Mouse (Mus musculus): ENCODE measurements around the gene Ifngr1. TPM values are rescaled to one million over a fixed set of nuclear protein-coding genes. Genes with fewer than 3 reads are reported as not detected.
"Not testable (repeated sequence)": the region's sequence is repeated elsewhere in the genome, so short reads cannot be mapped to it uniquely, and the experiment has no call there.

Ifngr1 gene
- polyA plus RNA-seq, 1 experiment from 2014 or later: 36.9 TPM

GRCm38 (mm10) chr10:19591286-19591640 is 486 bp upstream of the Ifngr1 start:
- ATAC-seq (ENCODE audit: insufficient number of reproducible peaks, insufficient read depth, low FRiP score, low TSS enrichment, low read depth): no peak
- H3K4me2 ChIP-seq: peak overlapping the region; percentile 76
- no peaks in the 10 kb centered on the region for H3K36me3 ChIP-seq
- peak overlapping the region; percentile 40; the same call in 1 of the 2 replicates for H3K27ac ChIP-seq
- no peaks in the 10 kb centered on the region for H3K27me3 ChIP-seq
- peaks cover 27% of the 10 kb centered on the region for H3K4me1 ChIP-seq
- no peak overlapping the region for H3K9ac ChIP-seq
- 24% methylated on average over 6 of the region's 6 CpGs for WGBS
- peak overlapping the region; percentile 77 for H3K4me3 ChIP-seq
- H3K9me3 ChIP-seq: no peaks in the 10 kb centered on the region

- H3K27ac ChIP-seq: peak overlapping the region; percentile 86; the same call in 1 of the 2 replicates
Observed at GRCm38 (mm10) chr10:19592556-19592955, 807 bp downstream of the Ifngr1 start.

GRCm38 (mm10) chr10:19593296-19593695 is 1.5 kb downstream of the Ifngr1 start:
- peak overlapping the region; percentile 76; the same call in 1 of the 2 replicates for H3K4me2 ChIP-seq
- ATAC-seq (ENCODE audit: insufficient number of reproducible peaks, insufficient read depth, low FRiP score, low TSS enrichment, low read depth): no peak
- H3K9me3 ChIP-seq: no peaks in the 10 kb centered on the region

More at GRCm38 (mm10) chr10:19592556-19592955, 807 bp downstream of the Ifngr1 start:
- Histone ChIP-seq H3K9me3 (no peaks in the 10 kb centered on the region), H3K4me1 (peaks cover 27% of the 10 kb centered on the region), H3K4me3 (peak overlapping the region; percentile 77), H3K4me2 (peak overlapping the region; percentile 76), H3K9ac (peak overlapping the region; percentile 82), H3K27me3 (no peaks in the 10 kb centered on the region), H3K36me3 (no peaks in the 10 kb centered on the region)
- no peak for ATAC-seq (ENCODE audit: insufficient number of reproducible peaks, insufficient read depth, low FRiP score, low TSS enrichment, low read depth)
- 5% methylated on average over 3 of the region's 3 CpGs for WGBS

GRCm38 (mm10) chr10:19594201-19594905 is 2.6 kb downstream of the Ifngr1 start:
- Histone ChIP-seq H3K4me3 (no peak overlapping the region), H3K9ac (0 out of 2 replicates have a peak overlapping the region, but pooled peaks have one; percentile 2), H3K4me2 (peak overlapping the region; percentile 76; the same call in 1 of the 2 replicates), H3K27ac (no peak overlapping the region), H3K9me3 (no peaks in the 10 kb centered on the region), H3K4me1 (peaks cover 27% of the 10 kb centered on the region), H3K27me3 (no peaks in the 10 kb centered on the region), H3K36me3 (peaks cover 9% of the 10 kb centered on the region)
- WGBS: 80% methylated on average over 3 of the region's 3 CpGs
- no peak for ATAC-seq (ENCODE audit: insufficient number of reproducible peaks, insufficient read depth, low FRiP score, low TSS enrichment, low read depth)

More at GRCm38 (mm10) chr10:19593296-19593695, 1.5 kb downstream of the Ifngr1 start:
- no peaks in the 10 kb centered on the region for H3K36me3 ChIP-seq
- H3K4me3 ChIP-seq: no peak overlapping the region
- H3K9ac ChIP-seq: no peak overlapping the region
- no peak overlapping the region for H3K27ac ChIP-seq
- H3K27me3 ChIP-seq: no peaks in the 10 kb centered on the region
- peaks cover 27% of the 10 kb centered on the region for H3K4me1 ChIP-seq
- WGBS: 76% methylated on average over 3 of the region's 3 CpGs

GRCm38 (mm10) chr10:19596866-19597265 is 5.1 kb downstream of the Ifngr1 start:
- Histone ChIP-seq H3K4me2 (no peak overlapping the region), H3K9ac (no peak overlapping the region), H3K27me3 (no peaks in the 10 kb centered on the region), H3K36me3 (peaks cover 20% of the 10 kb centered on the region), H3K9me3 (peaks cover 5% of the 10 kb centered on the region), H3K27ac (no peak overlapping the region), H3K4me3 (no peak overlapping the region), H3K4me1 (peaks cover 21% of the 10 kb centered on the region)
- 87% methylated on average over 4 of the region's 4 CpGs for WGBS
- ATAC-seq (ENCODE audit: insufficient number of reproducible peaks, insufficient read depth, low FRiP score, low TSS enrichment, low read depth): no peak

GRCm38 (mm10) chr10:19598091-19598490 is 6.3 kb downstream of the Ifngr1 start:
- H3K4me1 ChIP-seq: peaks cover 15% of the 10 kb centered on the region
- ATAC-seq (ENCODE audit: insufficient number of reproducible peaks, insufficient read depth, low FRiP score, low TSS enrichment, low read depth): no peak
- H3K36me3 ChIP-seq: peaks cover 29% of the 10 kb centered on the region
- H3K27me3 ChIP-seq: no peaks in the 10 kb centered on the region
- WGBS: 60% methylated on average over 11 of the region's 11 CpGs
- H3K9ac ChIP-seq: no peak overlapping the region
- H3K4me2 ChIP-seq: no peak overlapping the region
- peaks cover 5% of the 10 kb centered on the region for H3K9me3 ChIP-seq
- H3K27ac ChIP-seq: no peak overlapping the region
- H3K4me3 ChIP-seq: no peak overlapping the region

GRCm38 (mm10) chr10:19599331-19600092 is 7.8 kb downstream of the Ifngr1 start:
- 73% methylated on average over 6 of the region's 6 CpGs for WGBS
- no peak overlapping the region for H3K4me3 ChIP-seq
- no peak overlapping the region for H3K27ac ChIP-seq
- no peak overlapping the region for H3K9ac ChIP-seq
- H3K4me2 ChIP-seq: no peak overlapping the region
- no peak for ATAC-seq (ENCODE audit: insufficient number of reproducible peaks, insufficient read depth, low FRiP score, low TSS enrichment, low read depth)
- H3K4me1 ChIP-seq: peaks cover 3% of the 10 kb centered on the region
- H3K27me3 ChIP-seq: no peaks in the 10 kb centered on the region
- peaks cover 41% of the 10 kb centered on the region for H3K36me3 ChIP-seq
- H3K9me3 ChIP-seq: peaks cover 5% of the 10 kb centered on the region

- no peaks in the 10 kb centered on the region for H3K4me1 ChIP-seq
- H3K27ac ChIP-seq: no peak overlapping the region
- H3K4me2 ChIP-seq: no peak overlapping the region
- peaks cover 47% of the 10 kb centered on the region for H3K36me3 ChIP-seq
- WGBS: 79% methylated on average over 3 of the region's 3 CpGs
- no peaks in the 10 kb centered on the region for H3K27me3 ChIP-seq
- no peak overlapping the region for H3K4me3 ChIP-seq
- ATAC-seq (ENCODE audit: insufficient number of reproducible peaks, insufficient read depth, low FRiP score, low TSS enrichment, low read depth): no peak
- no peak overlapping the region for H3K9ac ChIP-seq
- H3K9me3 ChIP-seq: peaks cover 5% of the 10 kb centered on the region
Observed at GRCm38 (mm10) chr10:19600093-19600420, 8.3 kb downstream of the Ifngr1 start.

- not testable (repeated sequence) for H3K9ac ChIP-seq; H3K4me3 ChIP-seq; ATAC-seq (ENCODE audit: insufficient number of reproducible peaks, insufficient read depth, low FRiP score, low TSS enrichment, low read depth); H3K9me3 ChIP-seq; H3K27me3 ChIP-seq; H3K4me1 ChIP-seq; H3K4me2 ChIP-seq; H3K27ac ChIP-seq
- peaks cover 60% of the 10 kb centered on the region for H3K36me3 ChIP-seq
- WGBS: 16% methylated on average over 1 of the region's 1 CpGs
Observed at GRCm38 (mm10) chr10:19601502-19601901, 9.8 kb downstream of the Ifngr1 start.

- Histone ChIP-seq H3K9ac (no peak overlapping the region), H3K36me3 (peaks cover 70% of the 10 kb centered on the region), H3K27ac (no peak overlapping the region), H3K4me1 (no peaks in the 10 kb centered on the region), H3K9me3 (peaks cover 5% of the 10 kb centered on the region), H3K4me3 (no peak overlapping the region), H3K4me2 (no peak overlapping the region), H3K27me3 (no peaks in the 10 kb centered on the region)
- no peak for ATAC-seq (ENCODE audit: insufficient number of reproducible peaks, insufficient read depth, low FRiP score, low TSS enrichment, low read depth)
- 92% methylated on average over 6 of the region's 6 CpGs for WGBS
Observed at GRCm38 (mm10) chr10:19603231-19603630, 11.5 kb downstream of the Ifngr1 start.

- no peak overlapping the region for H3K9ac ChIP-seq
- ATAC-seq (ENCODE audit: insufficient number of reproducible peaks, insufficient read depth, low FRiP score, low TSS enrichment, low read depth): no peak
- H3K4me2 ChIP-seq: no peak overlapping the region
- H3K27me3 ChIP-seq: no peaks in the 10 kb centered on the region
- H3K4me3 ChIP-seq: no peak overlapping the region
- peaks cover 12% of the 10 kb centered on the region for H3K4me1 ChIP-seq
- 0 out of 2 replicates have a peak overlapping the region, but pooled peaks have one; percentile 8 for H3K27ac ChIP-seq
- 43% methylated on average over 14 of the region's 14 CpGs for WGBS
- H3K9me3 ChIP-seq: no peaks in the 10 kb centered on the region
- H3K36me3 ChIP-seq: peaks cover 42% of the 10 kb centered on the region
Observed at GRCm38 (mm10) chr10:19609125-19609524, 17.4 kb downstream of the Ifngr1 start.

GRCm38 (mm10) chr10:19611616-19612015 is 19.9 kb downstream of the Ifngr1 start:
- H3K27ac ChIP-seq: no peak overlapping the region
- H3K27me3 ChIP-seq: no peaks in the 10 kb centered on the region
- H3K4me3 ChIP-seq: no peak overlapping the region
- H3K9me3 ChIP-seq: no peaks in the 10 kb centered on the region
- ATAC-seq (ENCODE audit: insufficient number of reproducible peaks, insufficient read depth, low FRiP score, low TSS enrichment, low read depth): no peak
- H3K9ac ChIP-seq: no peak overlapping the region
- no peak overlapping the region for H3K4me2 ChIP-seq
- H3K4me1 ChIP-seq: peaks cover 12% of the 10 kb centered on the region
- peaks cover 18% of the 10 kb centered on the region for H3K36me3 ChIP-seq
- WGBS: 49% methylated on average over 2 of the region's 2 CpGs

All from embryonic facial prominence, embryonic 13.5 days (tissue).